Mouse (Mus musculus): ENCODE data around the gene Traf7. TPM values are rescaled to one million over a fixed set of nuclear protein-coding genes. Genes with fewer than 3 reads are reported as not detected.
A peak's percentile ranks its signal among the peaks of the same experiment; 100 is the strongest.

Gene Traf7
- polyA plus RNA-seq, 1 experiment, result 112 TPM

- Histone ChIP-seq H3K4me3 (no peak overlapping the region), H3ac (ENCODE audit: control insufficient read depth, insufficient read length) (no peak overlapping the region), H3K36me3 (ENCODE audit: control insufficient read depth, insufficient read depth) (no peaks in the 10 kb centered on the region), H3K79me2 (ENCODE audit: control insufficient read depth, insufficient read depth) (peaks cover 7% of the 10 kb centered on the region), H3K27me3 (ENCODE audit: control insufficient read depth, insufficient read depth, insufficient read length) (no peaks in the 10 kb centered on the region), H3K4me2 (ENCODE audit: low read depth) (no peak overlapping the region)
- TF ChIP-seq POLR2AphosphoS2 (IDR thresholded peaks at IDR 0.05; ENCODE audit: insufficient read length, low read depth), result no peak
- TF ChIP-seq MYOG (IDR thresholded peaks at IDR 0.05; ENCODE audit: control insufficient read depth in 1 of 3, insufficient read depth in 1 of 3, insufficient read length in 2 of 3, low read depth in 2 of 3), result no peak
- no peak for TF ChIP-seq USF1 (IDR thresholded peaks at IDR 0.05; ENCODE audit: low read depth)
- no peak for TF ChIP-seq POLR2A (IDR thresholded peaks at IDR 0.05; ENCODE audit: insufficient read length, low read depth)
- TF ChIP-seq MYOD1 (IDR thresholded peaks at IDR 0.05; ENCODE audit: control insufficient read depth in 1 of 3, insufficient read length in 2 of 3, low read depth in 2 of 3), result no peak
- no peak for TF ChIP-seq REST (IDR thresholded peaks at IDR 0.05; ENCODE audit: insufficient read depth, insufficient read length)
Measured at GRCm38 (mm10) chr17:24533099-24533992, 5.6 kb upstream of the Traf7 start.

DNA sequence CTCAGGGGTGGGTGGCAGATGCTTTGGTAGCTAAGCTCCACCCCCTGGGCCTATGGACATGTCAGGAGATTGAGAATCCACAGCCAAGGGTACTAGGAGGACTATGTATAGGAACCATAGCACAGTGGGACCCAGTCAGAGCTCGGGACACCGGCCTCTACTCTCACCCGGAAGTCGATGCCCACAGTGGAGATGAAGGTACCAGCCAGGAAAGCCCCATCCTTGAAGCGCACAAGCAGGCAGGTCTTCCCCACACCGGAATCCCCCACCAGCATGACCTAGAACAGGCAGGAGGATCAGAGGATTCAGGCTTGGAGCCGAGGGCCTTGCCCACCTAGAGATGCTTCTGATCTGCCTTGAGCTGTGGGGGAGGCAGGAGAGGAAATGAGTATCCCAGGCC lies 4.3 kb upstream of the Traf7 start:
- Histone ChIP-seq H3K4me3 (no peak overlapping the region), H3K79me2 (ENCODE audit: control insufficient read depth, insufficient read depth) (peaks cover 14% of the 10 kb centered on the region), H3K4me2 (ENCODE audit: low read depth) (no peak overlapping the region), H3K36me3 (ENCODE audit: control insufficient read depth, insufficient read depth) (no peaks in the 10 kb centered on the region), H3K27me3 (ENCODE audit: control insufficient read depth, insufficient read depth, insufficient read length) (no peaks in the 10 kb centered on the region), H3ac (ENCODE audit: control insufficient read depth, insufficient read length) (no peak overlapping the region)
- TF ChIP-seq POLR2A (IDR thresholded peaks at IDR 0.05; ENCODE audit: insufficient read length, low read depth) (no peak), CEBPB (IDR thresholded peaks at IDR 0.05; ENCODE audit: insufficient read depth, poor library complexity, severe bottlenecking) (no peak), SRF (IDR thresholded peaks at IDR 0.05; ENCODE audit: control insufficient read depth, insufficient read length, low read depth) (no peak), MYOG (IDR thresholded peaks at IDR 0.05; ENCODE audit: control insufficient read depth in 1 of 3, insufficient read depth in 1 of 3, insufficient read length in 2 of 3, low read depth in 2 of 3) (no peak), POLR2AphosphoS2 (IDR thresholded peaks at IDR 0.05; ENCODE audit: insufficient read length, low read depth) (no peak), USF1 (IDR thresholded peaks at IDR 0.05; ENCODE audit: low read depth) (no peak), REST (IDR thresholded peaks at IDR 0.05; ENCODE audit: insufficient read depth, insufficient read length) (no peak), E2F4 (IDR thresholded peaks at IDR 0.05; ENCODE audit: insufficient read depth) (no peak), MYOD1 (IDR thresholded peaks at IDR 0.05; ENCODE audit: control insufficient read depth in 1 of 3, insufficient read length in 2 of 3, low read depth in 2 of 3) (no peak), TCF12 (IDR thresholded peaks at IDR 0.05; ENCODE audit: insufficient read depth, poor library complexity, severe bottlenecking) (no peak), MAX (IDR thresholded peaks at IDR 0.05; ENCODE audit: low read depth) (no peak), TCF3 (IDR thresholded peaks at IDR 0.05; ENCODE audit: insufficient read length, low read depth) (no peak)

DNA sequence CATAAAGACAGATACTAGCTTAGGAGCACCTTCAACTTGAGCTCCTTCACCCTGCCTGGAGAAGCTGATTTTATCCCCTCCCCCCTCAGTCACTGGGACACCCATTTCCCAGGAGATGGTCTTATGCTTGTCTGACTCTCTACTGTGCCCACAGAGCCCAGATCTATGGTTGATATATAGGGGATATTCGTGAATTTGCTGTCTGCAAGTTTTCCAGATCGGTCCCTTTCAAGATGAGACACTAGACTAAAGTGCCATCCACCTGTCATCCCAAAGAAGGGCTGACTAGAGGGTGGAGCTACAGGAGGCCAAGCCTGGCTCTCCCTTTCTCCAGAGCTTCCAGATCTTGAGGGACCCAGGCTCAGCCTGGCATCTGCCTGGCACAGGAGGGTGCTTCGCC lies 3.3 kb upstream of the Traf7 start:
- H3K4me3 ChIP-seq, result no peak overlapping the region
- H3K79me2 ChIP-seq (ENCODE audit: control insufficient read depth, insufficient read depth), result peaks cover 24% of the 10 kb centered on the region
- no peak overlapping the region for H3ac ChIP-seq (ENCODE audit: control insufficient read depth, insufficient read length)

DNA sequence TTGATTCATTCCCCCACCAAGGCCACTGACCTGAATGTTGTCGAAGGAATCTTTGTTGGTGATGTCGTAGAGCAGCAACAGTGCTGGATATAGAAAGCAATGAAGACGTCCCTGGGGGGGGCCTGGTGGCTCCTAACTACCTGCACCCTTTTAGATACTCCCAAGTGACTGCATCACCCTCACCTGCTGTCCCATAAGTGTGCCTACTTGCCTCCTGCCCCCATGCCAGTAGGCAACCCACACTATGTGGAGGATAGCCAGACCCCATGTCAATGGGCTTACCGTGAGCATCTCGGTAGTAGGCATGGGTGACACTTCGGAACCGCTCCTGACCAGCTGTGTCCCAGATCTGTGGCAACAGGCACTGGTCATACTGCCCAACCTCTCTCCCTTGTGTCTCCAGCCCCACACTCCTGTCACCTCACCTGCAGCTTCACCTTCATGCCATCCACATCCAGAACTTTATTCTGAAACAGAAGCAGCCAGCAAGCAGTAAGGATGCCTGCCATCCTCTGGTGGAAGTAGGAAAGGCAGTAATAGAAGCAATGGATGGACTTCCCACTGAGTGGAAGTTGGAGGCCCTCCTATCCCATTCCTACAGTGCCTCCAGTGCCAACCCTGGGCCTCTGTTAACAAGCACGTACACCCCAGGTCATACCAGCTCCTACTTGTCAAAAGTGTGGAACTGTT lies 2.8 kb upstream of the Traf7 start:
- peak overlapping the region; percentile 77 for H3K4me3 ChIP-seq
- H3K79me2 ChIP-seq (ENCODE audit: control insufficient read depth, insufficient read depth), result peaks cover 30% of the 10 kb centered on the region
- no peak overlapping the region for H3ac ChIP-seq (ENCODE audit: control insufficient read depth, insufficient read length)
- no peaks in the 10 kb centered on the region for H3K27me3 ChIP-seq (ENCODE audit: control insufficient read depth, insufficient read depth, insufficient read length)
- H3K4me2 ChIP-seq (ENCODE audit: low read depth), result peak overlapping the region; percentile 95
- no peak for TF ChIP-seq E2F4 (IDR thresholded peaks at IDR 0.05; ENCODE audit: insufficient read depth)
- peak; percentile 28 for TF ChIP-seq POLR2A (IDR thresholded peaks at IDR 0.05; ENCODE audit: insufficient read length, low read depth)
- peak; percentile 77 for TF ChIP-seq POLR2AphosphoS2 (IDR thresholded peaks at IDR 0.05; ENCODE audit: insufficient read length, low read depth)
- no peaks in the 10 kb centered on the region for H3K36me3 ChIP-seq (ENCODE audit: control insufficient read depth, insufficient read depth)

More for the DNA sequence above, 3.3 kb upstream of the Traf7 start:
- TF ChIP-seq POLR2AphosphoS2 (IDR thresholded peaks at IDR 0.05; ENCODE audit: insufficient read length, low read depth) (peak; percentile 28), CEBPB (IDR thresholded peaks at IDR 0.05; ENCODE audit: insufficient read depth, poor library complexity, severe bottlenecking) (no peak)
- H3K27me3 ChIP-seq (ENCODE audit: control insufficient read depth, insufficient read depth, insufficient read length), result no peaks in the 10 kb centered on the region
- H3K36me3 ChIP-seq (ENCODE audit: control insufficient read depth, insufficient read depth), result no peaks in the 10 kb centered on the region
- no peak overlapping the region for H3K4me2 ChIP-seq (ENCODE audit: low read depth)

- Histone ChIP-seq H3K36me3 (ENCODE audit: control insufficient read depth, insufficient read depth) (no peaks in the 10 kb centered on the region), H3K27me3 (ENCODE audit: control insufficient read depth, insufficient read depth, insufficient read length) (no peaks in the 10 kb centered on the region), H3K79me2 (ENCODE audit: control insufficient read depth, insufficient read depth) (peaks cover 36% of the 10 kb centered on the region), H3ac (ENCODE audit: control insufficient read depth, insufficient read length) (no peak overlapping the region), H3K4me2 (ENCODE audit: low read depth) (peak overlapping the region; percentile 95), H3K4me3 (peak overlapping the region; percentile 77)
- TF ChIP-seq TCF3 (IDR thresholded peaks at IDR 0.05; ENCODE audit: insufficient read length, low read depth) (no peak), CEBPB (IDR thresholded peaks at IDR 0.05; ENCODE audit: insufficient read depth, poor library complexity, severe bottlenecking) (no peak), POLR2A (IDR thresholded peaks at IDR 0.05; ENCODE audit: insufficient read length, low read depth) (no peak), MYOD1 (IDR thresholded peaks at IDR 0.05; ENCODE audit: control insufficient read depth in 1 of 3, insufficient read length in 2 of 3, low read depth in 2 of 3) (no peak), MYOG (IDR thresholded peaks at IDR 0.05; ENCODE audit: control insufficient read depth in 1 of 3, insufficient read depth in 1 of 3, insufficient read length in 2 of 3, low read depth in 2 of 3) (no peak), E2F4 (IDR thresholded peaks at IDR 0.05; ENCODE audit: insufficient read depth) (no peak), USF1 (IDR thresholded peaks at IDR 0.05; ENCODE audit: low read depth) (no peak), SRF (IDR thresholded peaks at IDR 0.05; ENCODE audit: control insufficient read depth, insufficient read length, low read depth) (no peak), MAX (IDR thresholded peaks at IDR 0.05; ENCODE audit: low read depth) (no peak), POLR2AphosphoS2 (IDR thresholded peaks at IDR 0.05; ENCODE audit: insufficient read length, low read depth) (no peak), REST (IDR thresholded peaks at IDR 0.05; ENCODE audit: insufficient read depth, insufficient read length) (no peak), TCF12 (IDR thresholded peaks at IDR 0.05; ENCODE audit: insufficient read depth, poor library complexity, severe bottlenecking) (no peak)
Measured at GRCm38 (mm10) chr17:24529883-24530282, 2.1 kb upstream of the Traf7 start.

Data from myocyte (in vitro differentiated cells).